Mouse (Mus musculus) liver, adult 2 months (tissue): ENCODE data around the gene Txndc11.
A peak's percentile ranks its signal among the peaks of the same experiment; 100 is the strongest.

Source experiments
- CTCF ChIP-seq: fragments of 200-500 bp; IDR thresholded peaks from 2 replicates; pipeline ENCODE4 v1.5.1; 2011; ENCODE audit warnings: low read depth, low read length, control low read depth
- POLR2A ChIP-seq: fragments of 200-500 bp; IDR thresholded peaks from 2 replicates; pipeline ENCODE4 v1.6.1; 2011; ENCODE audit warnings: low read length, control low read depth; ENCODE audit not compliant: insufficient read depth; ENCODE audit errors: extremely low read depth

DNA sequence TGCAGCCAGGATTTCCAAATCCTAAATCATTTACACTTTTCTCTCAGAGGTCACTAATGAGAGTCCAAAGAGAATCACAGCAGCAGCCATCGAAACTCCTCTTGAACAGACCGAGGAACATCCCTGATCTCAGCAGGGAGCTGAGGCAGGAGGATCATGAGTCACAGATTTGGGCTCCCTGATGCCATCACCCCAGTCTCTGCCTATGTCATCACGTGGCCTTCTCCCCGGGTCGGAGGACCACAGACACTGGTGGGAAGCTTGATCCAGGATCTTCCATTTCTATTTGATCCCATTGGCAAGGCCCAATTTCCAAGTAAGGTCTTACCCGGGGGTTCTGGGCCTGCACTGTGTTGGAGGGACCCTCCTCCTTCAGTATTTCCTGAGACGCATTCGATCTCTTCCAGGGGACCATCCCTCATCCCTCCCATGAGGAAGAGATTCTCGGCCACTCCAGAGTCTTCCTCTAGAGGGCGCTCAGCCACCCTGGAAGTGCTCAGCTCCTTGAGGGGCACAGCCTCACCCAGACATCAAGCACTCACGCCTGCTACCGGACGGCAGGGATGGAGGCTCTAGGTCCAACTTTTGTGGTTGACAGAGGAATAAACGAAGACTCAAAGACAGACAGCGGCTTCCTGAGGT is 98.5 kb downstream of the Txndc11 start:
- TF ChIP-seq POLR2A (no peak), CTCF (peak; percentile 95)
